In the genomic region with DNA sequence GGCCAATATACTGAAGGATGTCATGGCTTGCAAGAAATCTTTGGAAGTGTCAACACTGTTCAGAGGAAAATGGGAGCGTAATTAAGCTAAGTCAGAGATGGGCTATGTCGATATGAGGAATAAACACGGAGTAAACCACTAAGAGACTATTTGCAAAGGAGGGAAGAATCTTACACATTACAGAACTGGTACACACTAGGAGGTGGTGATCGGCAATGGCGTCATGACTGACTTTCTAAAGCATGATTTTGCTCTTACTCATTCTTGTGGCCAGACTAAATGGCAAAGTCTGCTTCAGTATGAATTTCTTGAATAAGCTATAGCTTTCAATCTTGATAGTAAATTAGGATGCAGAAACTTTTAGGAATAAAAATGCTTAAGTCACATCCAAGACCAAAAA, we compare ENCODE assay signal across 9 mouse cellular contexts. TPM values are rescaled to one million over a fixed set of nuclear protein-coding genes. Genes with fewer than 3 reads are reported as not detected.
DNase-seq lines count a peak whose midpoint lies in the region; ATAC-seq lines count a peak whose summit lies in the region.
"Had no signal": no experiment of that assay in that cellular context is flagged by ENCODE, and none has a peak within 500 bp of the region (broad histone marks: within the 10 kb centered on the region; RNA-seq: fewer than 3 reads in every experiment).

No protein-coding gene starts in this region.

- H3K4me2 ChIP-seq in heart, embryonic 12.5 days = peak overlapping the region; percentile 41
- H3K4me2 ChIP-seq in embryonic facial prominence, embryonic 13.5 days = peak overlapping the region; percentile 58
- peak overlapping the region; percentile 79 for H3K4me2 ChIP-seq in liver, embryonic 12.5 days

- WGBS in heart, embryonic 12.5 days = 75% methylated on average over 5 of the region's 5 CpGs
- 72% methylated on average over 5 of the region's 5 CpGs for WGBS in embryonic facial prominence, embryonic 13.5 days
- WGBS in liver, embryonic 12.5 days (ENCODE audit: insufficient replicate concordance) = 52% methylated on average over 5 of the region's 5 CpGs

- DNase-seq in heart, adult 8-10 months (ENCODE audit: low spot score) = no peak
- DNase-seq in 3T3-L1 (ENCODE audit: low read depth, low spot score) (peak; percentile 34), adipocyte (ENCODE audit: low spot score) (no peak)
- DNase-seq in cerebellum, adult 11 months = no peak
- DNase-seq: cerebellum, adult 9-10 months had no signal

- no peak overlapping the region for H3K9ac ChIP-seq in heart, embryonic 12.5 days
- H3K9ac ChIP-seq in embryonic facial prominence, embryonic 13.5 days = 0 out of 2 replicates have a peak overlapping the region, but pooled peaks have one; percentile 16
- peak overlapping the region; percentile 56 for H3K9ac ChIP-seq in liver, embryonic 12.5 days

- no peaks in the 10 kb centered on the region for H3K27me3 ChIP-seq in heart, embryonic 12.5 days (replicated peaks)
- H3K27me3 ChIP-seq in embryonic facial prominence, embryonic 13.5 days = no peaks in the 10 kb centered on the region
- no peaks in the 10 kb centered on the region for H3K27me3 ChIP-seq in liver, embryonic 12.5 days (replicated peaks)

- peak overlapping the region; percentile 15; the same call in 1 of the 2 replicates for H3K4me3 ChIP-seq in heart, embryonic 12.5 days
- H3K4me3 ChIP-seq in embryonic facial prominence, embryonic 13.5 days = peak overlapping the region; percentile 85; the same call in 1 of the 2 replicates
- peak overlapping the region; percentile 91 for H3K4me3 ChIP-seq in liver, embryonic 12.5 days

- no peak overlapping the region for H3K27ac ChIP-seq in heart, embryonic 12.5 days (ENCODE audit: poor library complexity, severe bottlenecking)
- H3K27ac ChIP-seq in embryonic facial prominence, embryonic 13.5 days = no peak overlapping the region
- no peak overlapping the region for H3K27ac ChIP-seq in liver, embryonic 12.5 days

- no peaks in the 10 kb centered on the region; the same call in 1 of the 2 replicates for H3K36me3 ChIP-seq in heart, embryonic 12.5 days
- no peaks in the 10 kb centered on the region for H3K36me3 ChIP-seq in embryonic facial prominence, embryonic 13.5 days
- H3K36me3 ChIP-seq in liver, embryonic 12.5 days = peaks cover 5% of the 10 kb centered on the region; the same call in 1 of the 2 replicates

- no peak for ATAC-seq in heart, embryonic 12.5 days (ENCODE audit: insufficient number of reproducible peaks, low FRiP score)
- no peak for ATAC-seq in embryonic facial prominence, embryonic 13.5 days (ENCODE audit: insufficient number of reproducible peaks, insufficient read depth, low FRiP score, low TSS enrichment, low read depth)
- no peak for ATAC-seq in liver, embryonic 12.5 days
- ATAC-seq in inflammation-experienced regulatory T-cells, adult 6 months = no peak

- H3K9me3 ChIP-seq in heart, embryonic 12.5 days (replicated peaks) = no peaks in the 10 kb centered on the region
- H3K9me3 ChIP-seq in embryonic facial prominence, embryonic 13.5 days = no peaks in the 10 kb centered on the region
- H3K9me3 ChIP-seq in liver, embryonic 12.5 days (replicated peaks) = no peaks in the 10 kb centered on the region

- H3K4me1 ChIP-seq in heart, embryonic 12.5 days (replicated peaks) = peaks cover 6% of the 10 kb centered on the region
- peaks cover 7% of the 10 kb centered on the region for H3K4me1 ChIP-seq in embryonic facial prominence, embryonic 13.5 days
- peaks cover 10% of the 10 kb centered on the region for H3K4me1 ChIP-seq in liver, embryonic 12.5 days

RNA-seq across cellular contexts. Expression of gene Dus4l, which starts 1.0 kb away (rescaled TPM):
- 7.2 and 7.9 TPM in 2 replicates for polyA plus RNA-seq in heart, embryonic 12.5 days (2016; fragmentation: Nextera tagmentation; extraction: Ambion mirVana)
- total RNA-seq in heart, adult 8-10 months (2022) = 1 to 10 TPM; 5.2 to 9.2 (median 7.0) TPM
- polyA plus RNA-seq in embryonic facial prominence, embryonic 13.5 days (2015; fragmentation: Nextera tagmentation; extraction: Ambion mirVana) = 14.7 and 15.8 TPM in 2 replicates
- polyA plus RNA-seq in liver, embryonic 12.5 days (2016; fragmentation: Nextera tagmentation; extraction: Ambion mirVana) = 6.1 and 6.7 TPM in 2 replicates
- polyA plus RNA-seq in inflammation-experienced regulatory T-cells, adult 6 months (2017; shearing (Covaris generic)) = 10 to 100 TPM in 2 of 3 experiments, 1 to 10 TPM in 1; 7.1 to 20.2 (median 17.2) TPM

RNA-seq across cellular contexts. Expression of gene Cog5, which starts 1.1 kb away (rescaled TPM):
- 33.5 and 34.2 TPM in 2 replicates for polyA plus RNA-seq in heart, embryonic 12.5 days (2016; fragmentation: Nextera tagmentation; extraction: Ambion mirVana)
- total RNA-seq in heart, adult 8-10 months (2022) = 10 to 100 TPM; 56.3 to 63.2 (median 59.0) TPM
- polyA plus RNA-seq in embryonic facial prominence, embryonic 13.5 days (2015; fragmentation: Nextera tagmentation; extraction: Ambion mirVana) = 38.7 and 41.2 TPM in 2 replicates
- 12.7 and 13.3 TPM in 2 replicates for polyA plus RNA-seq in liver, embryonic 12.5 days (2016; fragmentation: Nextera tagmentation; extraction: Ambion mirVana)
- polyA plus RNA-seq in inflammation-experienced regulatory T-cells, adult 6 months (2017; shearing (Covaris generic)) = 10 to 100 TPM; 32.7 to 61.8 (median 41.8) TPM

RNA-seq across cellular contexts. Expression of gene Bcap29, which starts 19.2 kb away (rescaled TPM):
- polyA plus RNA-seq in heart, embryonic 12.5 days (2016; fragmentation: Nextera tagmentation; extraction: Ambion mirVana) = 52.7 and 52.8 TPM in 2 replicates
- 10 to 100 TPM; 36.2 to 40.5 (median 36.7) TPM for total RNA-seq in heart, adult 8-10 months (2022)
- 31.8 and 32.7 TPM in 2 replicates for polyA plus RNA-seq in embryonic facial prominence, embryonic 13.5 days (2015; fragmentation: Nextera tagmentation; extraction: Ambion mirVana)
- polyA plus RNA-seq in liver, embryonic 12.5 days (2016; fragmentation: Nextera tagmentation; extraction: Ambion mirVana) = 41.9 and 42.5 TPM in 2 replicates
- polyA plus RNA-seq in inflammation-experienced regulatory T-cells, adult 6 months (2017; shearing (Covaris generic)) = 10 to 100 TPM; 79.3 to 85.8 (median 82.8) TPM

Comparison
In these comparisons a context has a peak if more than half of its experiments do, and no peak if none do; other contexts are left out.
1. H3K4me3 ChIP-seq: peak in every context shown above with its lines; median percentile 91 in liver, embryonic 12.5 days; 85 in embryonic facial prominence, embryonic 13.5 days; 15 in heart, embryonic 12.5 days.